Mouse (Mus musculus) limb, embryonic 15.5 days (tissue): ENCODE measurements at regions not wholly inside any gene's neighbourhood (a gene's known extent, or its start where the extent isn't known, plus 50 kb on each side); places are given as distances from the start of the nearest gene placed in this dataset.

Experiments
- ATAC-seq: fragments of 200-750 bp; cut with Nextera tagmentation; 2 replicates; pipeline ENCODE4 v1.8.0; 2017; ENCODE audit warnings: low read depth, moderate TSS enrichment; ENCODE audit not compliant: insufficient number of reproducible peaks, low FRiP score, low TSS enrichment
- H3K27ac ChIP-seq: fragments of 300-500 bp; sonication (generic); 2 replicates; pipeline ENCODE4 v1.5.1; 2015; ENCODE audit warnings: moderate library complexity, mild to moderate bottlenecking, inconsistent platforms
- H3K27me3 ChIP-seq: fragments of 300-500 bp; sonication (generic); 2 replicates; pipeline ENCODE4 v1.6.1; 2015; ENCODE audit warnings: inconsistent platforms
- H3K36me3 ChIP-seq: fragments of 300-500 bp; sonication (generic); 2 replicates; pipeline ENCODE4 v1.6.1; 2015; ENCODE audit warnings: inconsistent platforms
- H3K4me1 ChIP-seq: fragments of 300-500 bp; sonication (generic); 2 replicates; pipeline ENCODE4 v1.6.1; 2015; ENCODE audit warnings: inconsistent platforms
- H3K4me2 ChIP-seq: fragments of 300-500 bp; sonication (generic); 2 replicates; pipeline ENCODE4 v1.6.1; 2015; ENCODE audit warnings: mild to moderate bottlenecking, inconsistent platforms
- H3K4me3 ChIP-seq: fragments of 300-500 bp; sonication (generic); 2 replicates; pipeline ENCODE4 v1.5.1; 2015; ENCODE audit warnings: mild to moderate bottlenecking, inconsistent platforms
- H3K9ac ChIP-seq: fragments of 300-500 bp; sonication (generic); 2 replicates; pipeline ENCODE4 v1.6.1; 2015; ENCODE audit warnings: inconsistent platforms
- H3K9me3 ChIP-seq: fragments of 300-500 bp; sonication (generic); 2 replicates; pipeline ENCODE4 v1.6.1; 2016; ENCODE audit warnings: inconsistent platforms
- WGBS: fragments of 180-500 bp; shearing (Covaris S2); methylation state at CpG from one replicate; pipeline ENCODE4 v1.1.7; 2015; 5-methylcytosine and 5-hydroxymethylcytosine counted together

GRCm38 (mm10) chr13:44101161-44101560 is 316.6 kb downstream of the Cd83 start:
- no peak overlapping the region for H3K4me3 ChIP-seq
- H3K9me3 ChIP-seq = no peaks in the 10 kb centered on the region
- WGBS = 34% methylated on average over 6 of the region's 6 CpGs
- no peak overlapping the region for H3K9ac ChIP-seq
- H3K4me1 ChIP-seq = peaks cover 7% of the 10 kb centered on the region; the same call in 1 of the 2 replicates
- H3K4me2 ChIP-seq = no peak overlapping the region
- H3K36me3 ChIP-seq = no peaks in the 10 kb centered on the region
- H3K27me3 ChIP-seq = peaks cover 8% of the 10 kb centered on the region; the same call in 1 of the 2 replicates
- no peak overlapping the region for H3K27ac ChIP-seq
- no peak for ATAC-seq

GRCm38 (mm10) chr13:44101806-44102205 is 317.2 kb downstream of the Cd83 start:
- Histone ChIP-seq H3K36me3 (no peaks in the 10 kb centered on the region), H3K4me2 (no peak overlapping the region), H3K4me1 (peaks cover 7% of the 10 kb centered on the region; the same call in 1 of the 2 replicates), H3K4me3 (no peak overlapping the region), H3K27me3 (peaks cover 8% of the 10 kb centered on the region; the same call in 1 of the 2 replicates), H3K27ac (no peak overlapping the region), H3K9me3 (no peaks in the 10 kb centered on the region), H3K9ac (no peak overlapping the region)
- WGBS = 79% methylated on average over 6 of the region's 6 CpGs
- ATAC-seq = no peak

- Histone ChIP-seq H3K9me3 (no peaks in the 10 kb centered on the region), H3K4me1 (peaks cover 7% of the 10 kb centered on the region; the same call in 1 of the 2 replicates), H3K36me3 (no peaks in the 10 kb centered on the region), H3K4me3 (no peak overlapping the region), H3K27me3 (peaks cover 8% of the 10 kb centered on the region; the same call in 1 of the 2 replicates), H3K27ac (no peak overlapping the region), H3K4me2 (no peak overlapping the region), H3K9ac (no peak overlapping the region)
- no peak for ATAC-seq
- WGBS = 83% methylated on average over 4 of the region's 4 CpGs
Measured at GRCm38 (mm10) chr13:44102257-44102656, 317.7 kb downstream of the Cd83 start.

GRCm38 (mm10) chr13:44103340-44103739 is 318.8 kb downstream of the Cd83 start:
- Histone ChIP-seq H3K4me3 (no peak overlapping the region), H3K27me3 (peaks cover 12% of the 10 kb centered on the region; the same call in 1 of the 2 replicates), H3K4me1 (peaks cover 7% of the 10 kb centered on the region; the same call in 1 of the 2 replicates), H3K4me2 (no peak overlapping the region), H3K27ac (no peak overlapping the region), H3K9me3 (no peaks in the 10 kb centered on the region), H3K9ac (no peak overlapping the region), H3K36me3 (no peaks in the 10 kb centered on the region)
- no peak for ATAC-seq
- 90% methylated on average over 7 of the region's 7 CpGs for WGBS

- H3K9me3 ChIP-seq = no peaks in the 10 kb centered on the region
- no peak overlapping the region for H3K27ac ChIP-seq
- no peak overlapping the region for H3K4me2 ChIP-seq
- H3K9ac ChIP-seq = no peak overlapping the region
- peaks cover 12% of the 10 kb centered on the region; the same call in 1 of the 2 replicates for H3K27me3 ChIP-seq
- 59% methylated on average over 5 of the region's 5 CpGs for WGBS
- no peak for ATAC-seq
- H3K4me3 ChIP-seq = no peak overlapping the region
- H3K36me3 ChIP-seq = no peaks in the 10 kb centered on the region
- no peaks in the 10 kb centered on the region for H3K4me1 ChIP-seq
Measured at GRCm38 (mm10) chr13:44105161-44105560, 320.6 kb downstream of the Cd83 start.

- no peaks in the 10 kb centered on the region for H3K36me3 ChIP-seq
- no peak for ATAC-seq
- no peaks in the 10 kb centered on the region for H3K4me1 ChIP-seq
- no peak overlapping the region for H3K4me3 ChIP-seq
- H3K27me3 ChIP-seq = peaks cover 7% of the 10 kb centered on the region; the same call in 1 of the 2 replicates
- WGBS = 58% methylated on average over 11 of the region's 11 CpGs
- no peak overlapping the region for H3K9ac ChIP-seq
- no peaks in the 10 kb centered on the region for H3K9me3 ChIP-seq
- no peak overlapping the region for H3K27ac ChIP-seq
- no peak overlapping the region for H3K4me2 ChIP-seq
Measured at GRCm38 (mm10) chr13:44108695-44109094, 324.1 kb downstream of the Cd83 start.

- H3K9ac ChIP-seq = no peak overlapping the region
- no peak overlapping the region for H3K4me3 ChIP-seq
- no peak overlapping the region for H3K4me2 ChIP-seq
- ATAC-seq = no peak
- no peaks in the 10 kb centered on the region for H3K9me3 ChIP-seq
- peaks cover 4% of the 10 kb centered on the region; the same call in 1 of the 2 replicates for H3K27me3 ChIP-seq
- WGBS = 86% methylated on average over 5 of the region's 5 CpGs
- no peak overlapping the region for H3K27ac ChIP-seq
- H3K36me3 ChIP-seq = no peaks in the 10 kb centered on the region
- H3K4me1 ChIP-seq = no peaks in the 10 kb centered on the region
Measured at GRCm38 (mm10) chr13:44113043-44113442, 328.5 kb downstream of the Cd83 start.

- H3K4me1 ChIP-seq = no peaks in the 10 kb centered on the region
- no peaks in the 10 kb centered on the region for H3K36me3 ChIP-seq
- no peak overlapping the region for H3K9ac ChIP-seq
- H3K27ac ChIP-seq = no peak overlapping the region
- ATAC-seq = no peak
- H3K4me3 ChIP-seq = no peak overlapping the region
- H3K27me3 ChIP-seq = peaks cover 3% of the 10 kb centered on the region; the same call in 1 of the 2 replicates
- no peaks in the 10 kb centered on the region for H3K9me3 ChIP-seq
- WGBS = 67% methylated on average over 5 of the region's 5 CpGs
- no peak overlapping the region for H3K4me2 ChIP-seq
Measured at GRCm38 (mm10) chr13:44114856-44115255, 330.3 kb downstream of the Cd83 start.

GRCm38 (mm10) chr13:44117841-44118240 is 333.3 kb downstream of the Cd83 start:
- Histone ChIP-seq H3K4me2 (no peak overlapping the region), H3K9me3 (no peaks in the 10 kb centered on the region), H3K4me1 (peaks cover 12% of the 10 kb centered on the region), H3K4me3 (no peak overlapping the region), H3K36me3 (no peaks in the 10 kb centered on the region), H3K27me3 (no peaks in the 10 kb centered on the region), H3K9ac (no peak overlapping the region), H3K27ac (no peak overlapping the region)
- 77% methylated on average over 9 of the region's 9 CpGs for WGBS
- no peak for ATAC-seq

- Histone ChIP-seq H3K27me3 (no peaks in the 10 kb centered on the region), H3K27ac (no peak overlapping the region), H3K4me2 (no peak overlapping the region), H3K9ac (no peak overlapping the region), H3K36me3 (no peaks in the 10 kb centered on the region), H3K9me3 (no peaks in the 10 kb centered on the region), H3K4me3 (no peak overlapping the region), H3K4me1 (peaks cover 12% of the 10 kb centered on the region)
- WGBS = 78% methylated on average over 6 of the region's 6 CpGs
- no peak for ATAC-seq
Measured at GRCm38 (mm10) chr13:44118846-44119245, 334.3 kb downstream of the Cd83 start.

- Histone ChIP-seq H3K27me3 (no peaks in the 10 kb centered on the region), H3K4me2 (no peak overlapping the region), H3K4me1 (peaks cover 12% of the 10 kb centered on the region), H3K9ac (no peak overlapping the region), H3K36me3 (no peaks in the 10 kb centered on the region), H3K4me3 (no peak overlapping the region), H3K27ac (no peak overlapping the region), H3K9me3 (no peaks in the 10 kb centered on the region)
- WGBS = 23% methylated on average over 7 of the region's 8 CpGs
- no peak for ATAC-seq
Measured at GRCm38 (mm10) chr13:44121241-44121671, 336.7 kb downstream of the Cd83 start.

GRCm38 (mm10) chr13:44121932-44122331 is 337.4 kb downstream of the Cd83 start:
- peaks cover 12% of the 10 kb centered on the region for H3K4me1 ChIP-seq
- 64% methylated on average over 7 of the region's 7 CpGs for WGBS
- no peak overlapping the region for H3K9ac ChIP-seq
- no peak overlapping the region for H3K4me2 ChIP-seq
- no peak overlapping the region for H3K4me3 ChIP-seq
- H3K27ac ChIP-seq = no peak overlapping the region
- H3K27me3 ChIP-seq = no peaks in the 10 kb centered on the region
- H3K9me3 ChIP-seq = no peaks in the 10 kb centered on the region
- ATAC-seq = no peak
- no peaks in the 10 kb centered on the region for H3K36me3 ChIP-seq

- Histone ChIP-seq H3K9me3 (no peaks in the 10 kb centered on the region), H3K36me3 (no peaks in the 10 kb centered on the region), H3K27me3 (no peaks in the 10 kb centered on the region), H3K4me1 (peaks cover 6% of the 10 kb centered on the region), H3K27ac (no peak overlapping the region), H3K4me3 (no peak overlapping the region), H3K4me2 (no peak overlapping the region), H3K9ac (no peak overlapping the region)
- WGBS = 40% methylated on average over 10 of the region's 10 CpGs
- no peak for ATAC-seq
Measured at GRCm38 (mm10) chr13:44126198-44126597, 341.6 kb downstream of the Cd83 start.
